Mouse (Mus musculus) gastrocnemius, postnatal 25 days (tissue): ENCODE measurements at regions not wholly inside any gene's neighbourhood (a gene's known extent, or its start where the extent isn't known, plus 50 kb on each side); places are given as distances from the start of the nearest gene placed in this dataset.
A peak's percentile ranks its signal among the peaks of the same experiment; 100 is the strongest.

Experiments
- DNase-seq: peaks from one replicate; pipeline ENCODE4 v3.0.0; 2022

DNA sequence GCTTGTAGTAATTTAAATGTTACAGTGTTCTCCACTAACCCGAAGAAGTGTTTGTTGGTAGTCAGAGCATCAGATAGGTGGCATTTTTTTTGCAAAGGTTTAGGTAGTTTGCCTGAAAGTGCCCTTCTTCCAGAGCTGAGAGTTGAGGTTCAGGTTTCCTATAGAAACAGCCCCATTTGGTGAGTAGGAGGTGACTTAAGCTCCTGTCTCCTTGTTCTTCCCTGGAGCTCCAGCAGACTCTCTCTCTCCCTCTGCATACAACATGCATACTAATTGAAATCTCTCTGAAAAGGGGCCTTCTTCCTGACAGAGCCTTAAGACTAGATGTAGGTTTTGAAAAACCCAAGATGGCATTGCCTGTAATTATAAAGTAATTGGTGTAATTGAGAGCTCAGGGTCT lies 161.3 kb downstream of the Spata19 start:
- DNase-seq, result no peak

GRCm38 (mm10) chr9:27558286-27558685 lies 161.7 kb downstream of the Spata19 start:
- no peak for DNase-seq

GRCm38 (mm10) chr9:27568372-27569053 lies 171.9 kb downstream of the Spata19 start:
- DNase-seq, result no peak

DNA sequence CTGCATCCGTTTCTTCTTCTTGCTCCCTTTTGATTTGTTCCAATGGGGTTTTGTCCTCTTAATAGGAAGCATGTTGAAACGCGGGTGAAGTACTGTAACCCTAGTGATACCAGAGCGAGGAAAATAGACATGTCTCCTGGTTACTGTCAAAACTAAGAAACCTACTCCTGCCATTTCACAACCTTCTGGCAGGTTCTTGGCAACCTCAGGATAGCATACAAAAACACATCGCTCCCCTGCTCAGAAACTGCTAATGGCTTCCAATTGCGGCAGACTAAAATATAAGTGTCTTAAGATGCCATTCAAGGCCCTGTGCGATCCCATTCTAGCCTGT lies 172.4 kb downstream of the Spata19 start:
- DNase-seq, result no peak

DNA sequence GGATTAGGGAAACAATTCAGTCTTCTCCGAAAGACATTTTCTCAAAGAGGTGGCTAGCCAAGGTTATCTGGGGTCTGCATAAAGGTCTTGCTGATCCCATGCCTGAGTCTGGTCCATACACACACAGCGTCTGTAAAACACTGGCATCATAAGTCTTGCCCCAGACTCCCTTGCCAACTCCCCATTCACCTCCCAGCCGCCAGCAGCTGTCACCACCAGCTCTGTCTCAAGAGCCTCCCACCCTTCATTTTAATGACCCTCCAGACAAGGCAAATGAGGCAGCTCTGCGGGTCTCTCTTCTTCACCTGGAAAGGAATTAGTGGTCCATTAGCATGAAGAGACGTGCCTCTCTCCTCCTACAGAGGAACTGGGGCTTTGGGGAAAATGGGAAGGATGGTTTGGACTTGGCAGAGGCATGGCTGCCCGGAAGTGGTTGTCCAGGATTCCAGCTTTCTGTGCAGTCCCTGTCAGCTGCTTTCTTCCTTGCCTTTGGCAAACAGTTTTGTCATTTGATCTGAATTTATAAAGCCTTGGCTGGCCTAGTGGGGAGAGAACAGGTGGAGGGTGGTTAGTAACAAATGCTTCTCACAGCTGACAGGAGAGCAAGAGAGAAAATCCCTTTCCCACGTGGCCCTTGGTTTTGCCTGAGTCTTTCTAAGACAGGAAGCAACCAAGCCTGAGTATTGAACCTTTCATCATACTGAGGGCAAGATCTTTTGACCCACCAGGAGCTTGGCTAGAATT lies 173.3 kb upstream of the Opcml start:
- DNase-seq, result peak; percentile 18

DNA sequence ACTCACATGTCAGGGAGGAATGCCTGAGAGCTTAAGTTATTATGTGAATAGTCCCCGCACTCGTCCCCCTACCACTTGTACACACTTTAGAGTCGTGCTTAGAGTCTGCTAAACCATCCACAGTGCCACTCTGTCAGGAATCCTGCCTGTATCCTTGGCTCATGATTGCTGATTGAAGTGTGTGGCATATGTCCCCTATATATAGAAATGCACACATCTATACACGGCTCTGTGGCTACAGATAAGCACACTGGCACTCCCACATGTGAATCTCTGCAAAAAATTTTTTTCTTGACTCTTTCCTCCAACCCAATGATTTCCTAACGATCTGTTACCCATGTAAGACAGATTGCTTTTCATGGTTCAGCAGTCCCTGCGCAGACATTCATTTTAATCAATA lies 155.7 kb upstream of the Opcml start:
- no peak for DNase-seq

GRCm38 (mm10) chr9:27640611-27641010 lies 150.0 kb upstream of the Opcml start:
- DNase-seq, result no peak

DNA sequence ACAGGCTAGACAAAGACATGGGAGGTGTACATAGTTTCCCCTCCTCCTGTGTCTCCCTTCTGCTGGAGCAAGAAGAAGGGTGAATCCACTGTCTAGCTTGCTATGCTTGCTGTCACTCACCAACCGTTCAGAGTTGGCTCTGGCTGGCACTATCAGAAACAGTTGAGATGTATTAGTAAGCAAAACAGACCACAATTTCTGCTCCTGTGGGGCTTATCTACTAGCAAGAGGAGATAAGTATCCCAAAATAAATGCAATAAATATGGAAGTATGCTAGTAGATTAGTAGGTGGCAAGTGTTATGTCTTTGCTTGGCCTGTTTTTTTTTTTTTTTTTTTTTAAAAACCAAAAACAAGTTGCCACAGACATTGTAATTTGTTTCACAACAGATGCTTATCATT lies 147.3 kb upstream of the Opcml start:
- DNase-seq, result no peak

DNA sequence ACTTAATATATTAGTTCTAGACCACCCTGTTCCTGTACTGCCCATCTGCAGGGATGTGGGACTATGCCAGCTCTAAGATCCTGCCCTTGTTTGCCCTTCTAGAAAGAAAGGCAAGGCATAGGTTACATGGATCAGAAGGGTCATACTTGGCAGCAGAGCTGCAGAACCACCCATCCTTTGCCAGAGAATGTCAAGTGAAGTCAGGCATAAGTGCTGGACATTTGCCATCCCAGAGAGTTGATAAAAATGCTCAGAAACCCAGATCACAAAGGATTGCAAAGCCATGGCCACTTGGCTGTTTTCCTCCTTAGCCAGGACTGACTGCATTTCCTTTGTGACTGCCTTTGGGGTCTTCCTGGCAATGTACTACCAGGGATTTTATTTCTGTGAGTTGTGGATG lies 146.7 kb upstream of the Opcml start:
- no peak for DNase-seq

DNA sequence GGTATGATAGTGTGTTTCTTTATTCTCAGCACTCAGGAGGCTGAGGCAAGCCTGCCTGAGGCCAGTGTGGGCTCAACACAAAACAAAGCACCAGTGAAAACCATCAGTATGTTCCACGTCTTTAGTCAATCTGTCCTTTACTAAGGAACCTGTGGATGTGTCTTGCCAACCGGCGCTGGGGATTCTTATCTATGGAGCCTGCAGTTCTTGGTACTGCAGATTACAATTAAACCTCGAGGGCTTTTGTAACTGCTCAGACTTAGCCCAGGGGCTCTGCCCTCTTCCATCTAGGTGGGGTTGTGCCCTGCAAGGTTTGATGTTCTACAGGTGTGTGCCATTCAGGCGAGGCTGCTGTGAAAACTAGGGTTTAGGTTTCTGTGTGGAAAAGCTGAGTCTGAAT lies 145.1 kb upstream of the Opcml start:
- no peak for DNase-seq

DNA sequence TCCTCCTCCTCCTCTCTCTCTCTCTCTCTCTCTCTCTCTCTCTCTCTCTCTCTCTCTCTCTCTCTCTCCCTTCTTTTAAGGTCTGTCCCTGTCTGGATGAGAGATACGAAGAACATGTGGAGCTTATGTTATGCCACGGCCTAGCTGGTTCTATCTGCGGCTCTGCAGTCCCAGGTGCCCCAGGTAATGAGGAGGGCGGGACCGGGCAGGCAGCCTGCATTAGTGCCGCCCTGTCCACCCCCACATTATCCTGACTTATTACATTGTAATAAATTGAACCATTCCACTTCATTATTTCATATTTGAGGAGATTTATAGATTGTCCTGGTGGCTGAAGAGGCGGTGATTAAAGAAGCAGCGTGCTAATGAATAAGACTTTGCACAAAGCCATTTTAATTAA lies 144.5 kb upstream of the Opcml start:
- no peak for DNase-seq

- DNase-seq, result no peak
Measured at GRCm38 (mm10) chr9:27646956-27647355, 143.6 kb upstream of the Opcml start.

- DNase-seq, result no peak
Measured at GRCm38 (mm10) chr9:27658001-27658400, 132.6 kb upstream of the Opcml start.

DNA sequence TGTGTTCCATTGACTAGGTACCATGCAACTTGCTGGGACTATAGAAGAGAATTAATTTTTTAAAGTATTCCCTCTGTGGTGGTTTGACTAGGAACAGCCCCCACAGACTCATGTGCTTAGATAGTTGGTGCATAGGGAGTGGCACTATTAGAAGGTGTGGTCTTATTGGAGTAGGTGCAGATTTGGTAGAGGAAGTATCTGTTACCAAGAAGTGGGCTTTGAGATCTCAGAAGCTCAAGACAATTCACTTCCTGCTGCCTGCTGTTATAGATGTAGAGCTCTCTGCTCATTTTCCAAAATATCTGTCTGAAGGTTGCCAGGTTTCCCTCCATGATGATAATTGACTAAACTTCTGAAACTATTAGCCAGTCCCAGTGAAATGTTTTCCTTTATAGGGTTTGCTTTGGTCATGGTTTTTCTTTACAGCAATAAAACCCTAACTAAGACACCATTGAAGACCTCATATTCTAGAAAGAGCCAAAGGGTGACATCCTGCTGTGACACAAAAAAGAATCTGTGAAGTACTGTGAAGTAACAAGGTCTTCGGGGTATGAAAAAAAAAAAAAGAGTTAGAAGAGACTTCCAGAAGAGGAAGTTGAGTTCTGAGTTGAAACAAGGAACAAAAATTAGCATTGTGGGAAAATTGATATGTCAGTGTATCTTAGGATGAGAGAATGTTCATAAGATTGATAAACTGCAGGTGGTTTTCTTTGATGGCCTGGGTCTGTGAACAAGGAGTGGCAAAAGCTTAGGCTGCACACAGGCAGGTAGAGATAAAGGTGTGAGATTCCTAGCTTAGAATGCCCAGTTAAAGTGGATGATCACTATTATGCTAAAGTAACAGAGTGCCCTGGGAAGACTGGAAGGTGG lies 128.9 kb upstream of the Opcml start:
- no peak for DNase-seq

GRCm38 (mm10) chr9:27663230-27663629 lies 127.3 kb upstream of the Opcml start:
- DNase-seq, result no peak

- no peak for DNase-seq
Measured at GRCm38 (mm10) chr9:27665659-27666058, 124.9 kb upstream of the Opcml start.

DNA sequence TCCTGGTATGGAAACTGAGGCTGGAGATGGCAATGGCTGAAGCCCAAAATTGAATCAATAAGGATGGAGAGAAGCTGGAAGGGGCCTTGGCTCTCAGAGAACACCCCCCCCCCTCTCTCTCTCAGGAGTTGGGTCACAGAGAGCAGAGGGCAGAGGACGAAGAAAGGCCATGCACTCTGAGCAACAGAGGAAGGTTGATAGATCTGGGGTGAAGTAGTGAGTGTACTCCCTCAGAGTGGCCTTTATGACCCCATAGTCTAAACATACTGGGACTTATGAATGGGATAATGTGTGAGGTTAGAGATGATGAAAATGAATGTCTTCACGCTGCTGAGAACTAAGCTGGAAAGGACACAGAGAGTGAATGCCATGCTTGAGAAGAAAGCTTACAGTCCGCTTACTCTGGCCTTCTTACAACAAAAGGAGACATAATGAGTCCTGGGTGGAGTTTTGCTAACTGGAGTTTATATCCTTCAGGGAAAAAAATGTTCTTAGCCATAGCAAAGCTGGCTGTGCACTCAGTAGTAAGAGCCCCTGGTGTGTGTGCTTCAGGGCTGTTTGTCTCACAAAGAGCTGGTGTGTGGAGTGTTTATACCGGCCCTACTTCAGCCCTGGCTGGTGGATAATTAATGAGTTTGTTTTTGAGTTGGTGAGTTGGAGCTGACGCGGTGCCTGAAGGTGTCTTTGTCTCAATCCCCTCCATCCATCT lies 120.4 kb upstream of the Opcml start:
- no peak for DNase-seq

GRCm38 (mm10) chr9:27685325-27685724 lies 105.2 kb upstream of the Opcml start:
- no peak for DNase-seq

DNA sequence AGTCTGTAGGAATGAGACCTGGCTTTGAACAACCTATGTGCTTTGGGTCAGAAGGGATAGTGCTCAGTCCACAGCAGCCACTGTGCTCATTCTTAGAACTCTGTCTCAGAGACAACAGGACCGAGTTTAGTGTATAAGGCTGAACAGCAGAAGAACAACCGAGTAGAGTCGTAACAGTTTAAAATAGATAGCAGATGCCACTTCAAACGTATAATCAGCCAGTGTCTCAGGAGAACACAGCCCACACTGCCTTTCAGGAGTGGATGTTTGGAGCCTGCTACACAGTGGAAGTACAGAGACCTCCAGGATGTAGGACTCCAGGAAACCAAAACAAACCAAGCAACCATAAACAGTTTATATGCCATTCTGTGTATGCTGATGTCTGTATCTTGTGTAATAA lies 99.0 kb upstream of the Opcml start:
- DNase-seq, result no peak

DNA sequence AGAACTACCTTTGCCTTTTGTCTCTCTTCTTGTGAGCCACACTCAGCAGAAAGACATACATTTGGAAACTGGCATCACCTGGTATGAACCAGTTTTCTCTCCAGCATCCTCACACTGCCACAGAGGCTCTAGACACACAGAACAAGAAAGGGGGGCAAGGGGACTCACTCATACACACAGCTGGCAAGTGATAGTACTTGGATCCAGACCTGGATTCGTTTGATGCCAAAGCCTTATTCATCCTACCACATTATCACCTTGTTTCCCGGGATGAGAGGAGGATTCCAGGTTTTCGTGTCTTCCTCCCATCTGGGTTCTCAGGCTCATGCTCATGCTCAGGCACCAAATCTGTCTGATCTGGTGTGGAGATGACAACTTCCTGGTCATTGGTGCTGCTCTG lies 97.8 kb upstream of the Opcml start:
- no peak for DNase-seq

- DNase-seq, result no peak
Measured at GRCm38 (mm10) chr9:27694805-27695593, 95.6 kb upstream of the Opcml start.

DNA sequence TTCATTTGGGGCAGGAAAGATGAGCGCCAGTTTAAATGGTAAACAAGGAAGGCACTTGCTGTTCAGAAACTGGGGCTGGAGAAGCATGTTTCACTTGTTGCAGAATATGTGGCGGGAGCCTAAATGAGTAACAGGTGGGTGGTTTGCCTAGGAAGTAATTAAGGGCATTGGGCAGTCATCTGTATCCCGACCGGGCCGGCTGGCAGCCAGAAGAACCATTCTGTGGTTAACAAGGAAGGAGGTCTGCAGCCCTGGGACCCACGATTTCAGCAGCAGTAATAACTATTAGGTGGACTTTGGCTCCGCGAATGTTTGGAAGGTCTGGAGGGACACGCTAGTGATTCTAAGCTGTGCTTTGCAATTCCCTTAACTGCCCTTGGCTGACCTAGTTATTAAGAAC lies 89.0 kb upstream of the Opcml start:
- DNase-seq, result no peak
